Mouse (Mus musculus) ovary, adult 18-20 months (tissue): ENCODE data around the gene Kbtbd12.

Experiments used
- DNase-seq: peaks from one replicate; pipeline ENCODE4 v3.0.0; 2022; ENCODE audit warnings: low spot score, mixed read lengths

Gene Kbtbd12

DNA sequence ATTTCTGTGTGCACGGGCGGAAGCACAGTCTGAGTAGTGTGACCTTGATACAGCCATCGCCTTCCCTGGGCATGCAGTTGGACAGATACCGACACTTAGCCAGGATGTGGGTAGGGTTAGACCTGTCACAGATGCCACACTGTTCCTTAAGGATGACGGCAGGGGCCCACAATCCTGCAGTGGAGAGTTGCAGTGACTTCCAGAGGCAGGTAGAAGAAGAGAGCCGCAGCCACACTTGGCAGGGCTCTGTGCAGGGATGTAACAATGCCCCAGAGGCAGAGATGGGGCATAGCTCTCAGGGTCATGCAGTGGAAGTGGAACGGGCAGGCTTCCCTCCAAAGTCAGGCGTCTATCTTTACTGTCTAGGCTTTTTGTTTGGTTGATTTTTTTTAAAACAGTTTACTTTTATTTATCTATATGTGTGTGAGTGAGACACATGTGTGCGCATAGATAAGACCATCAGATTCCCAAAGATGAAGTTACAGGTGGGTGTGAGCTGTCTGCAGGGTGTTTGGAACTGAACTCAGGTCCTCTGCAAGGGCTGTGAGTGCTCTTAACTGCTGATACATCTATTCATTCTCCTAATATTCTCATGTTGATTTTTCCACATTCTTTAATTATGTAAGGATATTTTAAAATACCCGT lies 89.2 kb downstream of the Kbtbd12 start:
- no peak for DNase-seq

DNA sequence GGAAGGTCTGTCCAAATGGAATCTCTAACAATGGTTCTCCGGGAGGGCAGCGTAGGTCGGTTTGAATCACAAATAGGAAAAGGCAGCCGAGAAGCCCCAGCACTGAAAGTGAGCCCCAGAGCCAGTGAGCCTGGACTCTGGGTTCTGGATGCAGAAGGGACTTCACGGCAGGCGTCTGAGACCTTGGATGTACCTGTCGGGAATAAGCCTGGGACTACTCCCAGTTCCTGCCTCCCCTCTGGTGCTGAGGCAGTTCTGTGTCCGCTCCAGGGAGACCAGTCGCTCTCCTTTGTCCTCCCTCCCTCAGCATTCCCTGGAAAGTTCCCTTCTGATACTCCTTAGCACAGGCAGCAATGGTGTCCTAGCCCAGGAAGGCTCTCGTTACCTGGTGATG lies 92.4 kb downstream of the Kbtbd12 start:
- DNase-seq, result no peak

DNA sequence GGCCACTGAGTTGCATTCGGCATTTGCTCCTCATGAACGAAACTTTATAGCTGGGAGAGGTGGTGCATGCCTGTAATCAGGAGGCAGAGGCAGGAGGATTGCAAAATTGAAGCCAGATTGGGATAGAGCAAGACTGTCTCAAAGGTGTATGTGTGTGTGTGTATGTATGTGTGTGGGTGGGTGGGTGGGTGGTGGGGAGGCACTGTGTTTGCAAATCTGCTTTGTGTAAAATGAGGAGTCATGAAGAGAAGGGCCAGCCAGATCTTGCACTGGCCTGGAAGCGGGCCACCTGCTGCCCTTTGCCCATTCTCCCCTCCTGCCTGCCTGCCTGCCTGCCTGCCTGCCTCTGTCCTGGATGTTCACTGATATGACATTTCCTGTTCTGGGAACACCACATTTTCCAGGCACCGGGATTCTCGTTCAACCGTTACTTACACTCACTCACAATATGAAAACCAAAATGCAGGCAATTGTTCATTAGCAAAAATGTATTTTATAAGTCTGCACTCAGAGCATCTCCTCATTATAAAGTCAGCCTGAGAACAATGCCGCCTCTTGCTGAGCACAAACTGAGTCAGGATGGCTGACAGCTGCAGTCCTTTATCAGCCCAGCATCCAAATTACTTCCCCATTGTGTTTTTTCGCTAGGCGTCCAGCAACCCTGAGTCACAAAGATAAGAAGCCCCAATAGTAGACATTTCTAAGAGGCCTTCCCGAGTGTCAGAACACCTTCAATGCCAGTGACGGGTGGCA lies 92.9 kb downstream of the Kbtbd12 start:
- DNase-seq, result no peak

DNA sequence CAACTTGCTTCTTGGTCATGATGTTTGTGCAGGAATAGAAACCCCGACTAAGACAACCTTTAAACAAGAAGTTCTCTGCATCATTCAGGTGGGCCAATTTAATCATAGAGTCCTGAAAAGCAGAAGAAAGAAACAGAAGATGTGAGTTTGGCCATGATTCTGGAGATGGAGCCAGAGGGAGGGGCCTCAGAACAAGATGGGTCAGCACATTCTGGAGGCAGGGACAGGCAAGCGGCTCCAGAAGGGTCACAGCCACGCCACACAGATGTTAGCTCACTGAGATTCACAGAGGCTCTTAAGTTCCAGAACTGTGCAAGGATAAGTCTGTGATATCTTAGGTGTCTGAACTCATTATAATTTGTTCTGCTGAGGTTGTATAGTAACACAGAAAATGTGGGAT lies 93.5 kb downstream of the Kbtbd12 start:
- no peak for DNase-seq

DNA sequence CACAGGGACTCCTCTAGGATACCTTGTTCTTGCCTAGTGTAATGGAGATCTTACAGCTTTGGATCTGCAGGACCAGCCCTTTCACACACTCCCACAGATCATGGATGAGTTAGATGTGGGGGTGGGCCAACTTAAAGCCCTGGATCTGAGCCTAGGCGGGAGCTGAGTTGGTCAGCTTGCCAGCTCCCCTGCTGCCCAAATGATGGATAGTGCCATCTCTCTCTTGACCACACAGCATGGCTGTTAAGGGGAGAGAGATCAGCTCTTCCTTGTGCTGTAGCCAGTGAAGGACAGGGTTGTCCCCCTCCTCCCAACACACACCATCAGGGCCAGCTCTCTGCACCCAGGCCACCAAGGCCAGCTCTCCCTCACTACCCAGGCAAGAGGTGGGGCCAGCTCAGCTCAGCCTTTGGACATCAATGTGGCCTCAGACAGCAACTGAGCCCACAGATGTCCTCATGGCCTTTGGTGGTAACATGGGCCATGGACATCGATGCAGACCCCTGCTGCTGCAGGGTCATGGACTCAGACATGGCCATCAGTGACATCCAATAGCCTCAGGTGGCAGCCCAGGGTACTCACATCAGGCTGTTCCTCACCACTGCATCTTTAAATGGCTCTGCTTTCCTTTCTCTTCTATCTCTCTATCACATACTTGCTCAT lies 97.5 kb downstream of the Kbtbd12 start:
- no peak for DNase-seq

DNA sequence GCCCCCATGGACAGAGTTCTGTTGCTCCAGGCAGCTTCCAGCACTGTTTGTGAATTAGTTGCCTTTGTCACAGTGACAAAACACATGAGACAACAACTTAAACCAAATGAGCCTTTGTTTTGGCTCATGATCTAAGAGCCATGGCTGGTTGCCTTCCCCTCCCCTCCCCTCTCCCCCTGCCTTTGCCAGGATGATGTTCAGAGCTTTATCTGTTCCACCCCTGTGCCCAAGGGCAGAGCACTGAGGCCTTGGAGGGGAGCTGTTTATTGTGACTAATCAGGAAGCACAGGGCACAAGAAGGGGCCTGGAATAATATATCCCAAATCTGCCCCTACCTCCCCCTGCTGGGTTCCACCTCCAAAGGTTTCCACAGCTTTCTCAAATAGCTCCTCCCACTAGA lies 107.4 kb downstream of the Kbtbd12 start:
- peak; percentile 78 for DNase-seq

DNA sequence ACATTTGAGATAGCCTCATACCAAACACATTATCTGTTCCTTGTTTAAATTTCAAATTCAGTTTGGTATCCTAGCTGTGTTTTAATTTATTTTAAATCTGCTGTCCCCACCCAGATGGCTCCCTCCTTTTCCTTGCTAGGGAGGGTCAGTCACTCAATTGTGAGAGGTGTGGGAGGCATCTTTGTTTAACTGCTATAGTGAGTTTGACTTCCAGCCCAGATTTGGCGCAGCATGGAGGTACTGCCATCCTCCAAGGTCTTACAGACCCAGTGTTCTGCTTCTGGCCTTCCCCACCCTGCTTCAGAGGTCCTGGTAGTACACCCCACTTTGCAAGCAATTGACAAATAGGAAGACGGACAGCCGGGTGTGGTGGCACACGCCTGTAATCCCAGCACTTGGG lies 113.7 kb downstream of the Kbtbd12 start:
- no peak for DNase-seq

DNA sequence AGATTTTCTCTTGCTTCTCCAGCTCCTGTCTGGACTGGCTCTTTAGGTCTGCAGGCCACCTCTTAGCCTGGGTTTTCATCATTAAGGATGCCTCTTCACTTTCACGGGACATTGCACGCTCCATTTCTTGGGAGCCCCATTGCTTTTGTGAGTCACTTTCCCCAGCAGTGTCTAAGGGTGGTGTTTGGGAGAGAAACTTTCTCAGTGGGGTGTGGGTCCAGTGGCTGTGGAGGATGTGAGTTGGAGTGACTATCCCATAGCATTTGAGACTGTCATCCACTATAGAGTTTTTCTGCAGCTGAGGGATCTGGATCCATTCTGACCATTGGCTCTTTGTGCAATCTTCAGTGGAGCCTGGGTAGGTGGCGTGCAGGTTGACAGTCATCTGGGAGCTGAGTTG lies 114.3 kb downstream of the Kbtbd12 start:
- no peak for DNase-seq

DNA sequence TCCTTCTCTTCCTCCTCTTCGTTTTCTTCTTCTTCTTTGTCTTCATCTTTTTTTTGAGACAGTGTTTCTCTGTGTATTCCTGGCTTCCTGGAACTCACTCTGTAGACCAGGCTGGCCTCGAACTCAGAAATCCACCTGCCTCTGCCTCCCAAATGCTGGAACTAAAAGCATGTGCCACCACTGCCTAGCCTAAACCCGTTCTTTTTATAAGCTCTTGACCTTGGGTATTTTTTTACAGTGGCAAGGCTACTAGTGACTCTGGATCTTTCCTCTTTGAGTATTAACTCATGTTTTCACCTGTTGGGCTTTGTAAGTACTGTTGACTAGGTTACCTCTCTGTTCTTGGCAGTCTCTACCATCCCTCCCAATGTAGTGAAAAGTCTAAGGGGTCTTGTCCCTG lies 114.7 kb downstream of the Kbtbd12 start:
- DNase-seq, result no peak

DNA sequence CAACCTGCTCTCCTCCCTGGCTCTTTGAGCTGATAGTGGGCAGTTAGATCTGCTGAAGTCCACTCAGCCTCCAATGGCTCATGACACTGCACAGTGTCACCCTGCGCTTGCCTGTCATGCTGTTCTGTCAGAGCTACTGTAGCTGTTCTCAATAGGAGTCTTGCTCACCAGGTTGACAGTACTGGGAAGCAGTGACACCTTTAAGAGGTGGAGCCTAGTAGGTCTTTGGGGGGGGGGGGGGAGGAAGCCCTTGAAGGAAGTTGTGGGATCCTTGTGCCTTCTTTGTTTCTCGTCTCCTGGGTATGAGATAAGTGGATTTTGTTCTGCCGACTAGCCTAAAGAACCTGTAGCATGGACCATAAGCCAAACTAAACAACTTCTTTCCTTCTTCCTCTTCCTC lies 115.1 kb downstream of the Kbtbd12 start:
- no peak for DNase-seq

DNA sequence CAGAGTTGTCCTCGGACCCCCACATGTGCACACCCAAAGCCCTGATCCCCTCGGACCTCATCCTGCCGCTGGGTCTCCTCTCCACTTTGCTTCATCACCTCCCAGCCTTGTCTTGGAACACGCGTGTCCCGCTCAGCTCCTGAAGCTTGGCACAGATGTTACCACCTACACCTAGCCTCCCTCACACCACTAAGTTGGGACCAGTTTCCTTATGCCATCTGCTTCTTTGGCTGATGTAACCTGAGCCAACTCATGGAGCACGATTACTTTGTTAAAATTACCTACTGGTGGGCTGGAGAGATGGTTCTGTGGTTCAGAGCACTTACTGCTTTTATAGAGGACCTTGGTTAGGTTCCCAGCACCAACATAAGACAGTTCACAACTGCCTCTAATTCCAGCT lies 115.9 kb downstream of the Kbtbd12 start:
- no peak for DNase-seq

DNA sequence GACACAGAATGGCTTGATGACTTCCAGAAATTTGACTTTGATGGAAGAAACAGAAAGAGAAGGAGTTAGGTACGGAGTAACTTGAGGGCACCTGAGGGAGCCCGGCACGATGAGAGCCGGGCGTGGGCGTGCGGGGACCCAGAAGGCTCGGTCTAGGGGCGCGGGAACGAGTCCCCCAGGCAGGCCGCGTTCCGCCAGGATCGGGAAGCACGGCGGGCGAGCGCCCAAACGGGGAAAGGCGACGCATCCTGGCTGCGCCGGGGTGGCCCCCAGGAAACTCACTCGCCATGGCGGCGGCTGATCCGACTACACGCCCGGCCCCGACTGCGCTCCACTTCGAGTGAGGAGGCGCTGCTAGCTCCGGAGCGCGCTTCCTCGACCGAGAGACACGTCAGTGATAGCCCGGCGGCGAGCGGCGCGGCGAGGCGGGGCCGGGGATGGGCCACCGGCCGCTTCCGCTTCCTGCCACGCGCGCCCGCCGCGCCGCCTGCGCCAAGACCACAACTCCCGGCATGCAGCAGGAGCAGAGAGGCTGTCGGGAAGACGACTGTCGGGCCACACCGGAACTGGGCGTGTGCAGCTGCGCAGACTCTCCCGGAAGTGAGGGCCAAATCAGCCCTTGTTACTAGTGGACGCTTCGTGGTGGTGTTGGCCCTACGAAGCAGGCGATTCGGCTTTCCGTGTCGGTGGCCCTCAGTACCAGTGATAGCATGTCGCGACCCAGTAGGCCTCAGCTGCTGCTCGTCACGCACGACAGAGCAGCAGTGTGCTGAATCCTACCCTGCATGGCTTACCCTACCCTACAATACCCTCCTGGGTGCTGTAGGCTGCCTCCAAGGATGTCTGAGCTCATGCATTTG lies 119.1 kb downstream of the Kbtbd12 start, which contains the start of gene Sec61a1:
Gene Sec61a1 (minus strand): TSS at position 502 of the 860 bp plus-strand sequence.
- DNase-seq, result peak; percentile 94

DNA sequence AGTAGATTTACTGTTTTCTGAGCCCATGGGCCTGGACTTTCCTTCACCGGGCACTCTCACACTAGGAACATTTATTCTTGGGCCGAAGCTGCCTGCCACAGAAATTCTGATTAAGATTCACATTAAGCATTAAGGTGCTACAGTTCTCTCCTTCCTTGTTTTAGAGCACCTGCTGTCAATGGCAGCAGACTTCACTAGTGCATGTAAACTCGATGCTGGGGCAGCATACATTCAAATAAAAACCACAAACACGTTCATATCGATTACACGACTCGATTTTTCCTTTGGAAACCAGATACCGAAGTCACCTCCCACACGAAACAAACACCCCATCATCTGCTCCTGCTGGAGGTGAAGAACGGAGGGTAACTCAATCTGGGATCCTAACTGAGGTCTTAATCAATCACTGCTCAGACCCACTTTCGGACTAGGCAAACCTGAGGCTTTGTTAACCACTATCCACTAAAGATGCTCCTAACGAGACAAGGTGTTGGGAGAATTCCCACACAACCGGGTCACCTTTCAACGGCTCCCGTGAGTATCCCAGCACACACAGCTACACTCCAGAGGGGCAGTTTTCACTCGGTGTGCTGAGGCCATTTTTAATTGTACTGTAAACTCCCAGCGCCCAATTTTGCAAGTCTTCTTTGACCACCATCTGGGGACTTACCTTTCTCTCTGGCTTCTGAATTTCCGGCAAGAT lies 119.9 kb downstream of the Kbtbd12 start:
- no peak for DNase-seq

DNA sequence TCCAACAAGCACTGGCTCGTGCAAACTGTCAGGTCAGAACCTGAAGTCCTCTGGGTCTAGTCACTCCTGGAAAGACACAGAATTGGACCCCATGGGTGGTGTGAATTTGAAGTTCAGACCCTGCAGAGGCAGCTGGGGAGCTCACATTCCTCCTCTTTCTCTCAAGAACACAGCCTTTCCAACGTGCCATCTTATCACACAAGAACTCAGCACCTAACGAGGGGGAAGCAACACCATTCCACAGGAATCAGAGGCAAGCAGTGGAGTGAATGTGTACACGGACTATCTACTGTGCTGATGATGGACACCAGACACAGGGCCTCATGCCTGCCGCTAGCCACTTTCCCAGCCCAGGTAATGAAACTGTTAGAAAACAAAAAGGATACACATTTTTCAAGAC lies 121.1 kb downstream of the Kbtbd12 start:
- DNase-seq, result no peak

DNA sequence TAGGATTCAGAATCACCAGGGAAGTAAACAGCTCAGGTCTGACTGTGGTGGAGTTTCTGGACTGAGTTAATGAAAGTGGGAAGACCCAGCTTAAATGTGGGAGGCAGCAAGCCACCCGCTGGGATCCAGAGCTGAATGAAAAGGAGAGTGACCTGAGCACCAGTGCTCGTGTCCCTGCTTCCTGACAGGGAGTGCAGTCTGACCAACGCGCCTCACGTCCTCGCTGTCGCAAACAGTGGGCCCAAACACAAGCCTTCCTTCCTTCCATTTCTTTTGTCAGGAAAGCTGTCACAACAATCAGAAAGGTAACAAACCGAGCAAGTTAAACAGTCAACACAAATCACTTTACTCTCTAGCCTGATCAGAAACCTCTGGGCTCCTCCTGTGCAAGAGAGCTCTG lies 121.8 kb downstream of the Kbtbd12 start:
- DNase-seq, result no peak

DNA sequence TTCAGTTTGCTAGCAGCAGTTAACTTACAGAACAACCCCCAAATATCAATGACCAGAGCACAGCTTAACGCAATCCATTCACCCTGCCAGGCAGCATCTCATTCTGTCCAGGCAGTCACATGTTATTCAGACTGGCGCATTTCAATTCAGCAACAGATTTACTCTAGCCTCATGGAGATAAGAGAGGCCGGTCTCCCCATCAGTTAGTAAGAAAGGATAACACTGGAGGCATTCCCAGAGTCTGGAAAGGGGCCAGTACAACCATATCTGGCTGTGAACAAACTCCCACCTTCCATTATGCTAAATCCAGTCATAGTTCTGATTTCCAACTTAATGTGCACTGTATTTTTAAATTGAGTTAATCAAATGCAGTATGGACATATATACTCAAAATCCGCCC lies 123.2 kb downstream of the Kbtbd12 start:
- no peak for DNase-seq

DNA sequence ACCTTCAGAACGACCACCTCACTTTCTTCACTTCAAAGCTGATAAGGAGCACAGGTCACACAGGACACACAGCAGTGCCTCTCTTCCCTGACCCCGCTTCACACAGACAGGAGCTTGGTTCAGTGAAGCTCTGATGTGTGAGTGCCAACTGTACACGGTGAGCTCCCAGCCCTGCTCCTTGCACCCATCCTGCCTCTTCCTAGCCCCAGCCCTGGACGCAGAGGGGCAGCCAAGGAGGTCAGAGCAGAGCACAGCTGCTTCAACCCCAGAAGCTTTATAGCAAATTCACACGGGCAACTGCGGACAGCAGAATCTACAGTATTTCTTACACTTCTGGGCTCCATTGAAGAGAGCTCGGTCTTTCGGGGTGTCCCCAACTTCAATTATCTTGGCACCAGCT lies 123.8 kb downstream of the Kbtbd12 start:
- DNase-seq, result no peak

DNA sequence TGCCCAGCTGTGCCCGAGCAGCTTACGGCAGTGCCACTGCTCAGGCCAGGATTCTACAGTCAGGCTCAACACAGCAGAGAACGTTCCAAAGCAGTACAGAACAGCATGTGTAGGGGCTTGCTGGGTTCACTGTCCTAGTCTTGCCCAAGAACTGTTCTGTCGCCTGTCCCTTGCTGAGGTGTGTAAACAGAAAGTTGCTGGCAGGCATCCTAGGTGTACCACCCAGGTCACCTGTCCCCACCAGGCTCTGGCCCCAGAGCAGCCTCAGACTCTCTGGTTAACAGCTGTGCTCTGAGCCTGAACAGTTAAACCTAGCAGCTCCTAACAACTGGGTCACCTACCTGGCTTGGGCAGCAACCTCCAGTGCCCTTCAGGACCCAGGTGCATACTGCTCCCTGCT lies 134.7 kb downstream of the Kbtbd12 start:
- DNase-seq, result no peak

DNA sequence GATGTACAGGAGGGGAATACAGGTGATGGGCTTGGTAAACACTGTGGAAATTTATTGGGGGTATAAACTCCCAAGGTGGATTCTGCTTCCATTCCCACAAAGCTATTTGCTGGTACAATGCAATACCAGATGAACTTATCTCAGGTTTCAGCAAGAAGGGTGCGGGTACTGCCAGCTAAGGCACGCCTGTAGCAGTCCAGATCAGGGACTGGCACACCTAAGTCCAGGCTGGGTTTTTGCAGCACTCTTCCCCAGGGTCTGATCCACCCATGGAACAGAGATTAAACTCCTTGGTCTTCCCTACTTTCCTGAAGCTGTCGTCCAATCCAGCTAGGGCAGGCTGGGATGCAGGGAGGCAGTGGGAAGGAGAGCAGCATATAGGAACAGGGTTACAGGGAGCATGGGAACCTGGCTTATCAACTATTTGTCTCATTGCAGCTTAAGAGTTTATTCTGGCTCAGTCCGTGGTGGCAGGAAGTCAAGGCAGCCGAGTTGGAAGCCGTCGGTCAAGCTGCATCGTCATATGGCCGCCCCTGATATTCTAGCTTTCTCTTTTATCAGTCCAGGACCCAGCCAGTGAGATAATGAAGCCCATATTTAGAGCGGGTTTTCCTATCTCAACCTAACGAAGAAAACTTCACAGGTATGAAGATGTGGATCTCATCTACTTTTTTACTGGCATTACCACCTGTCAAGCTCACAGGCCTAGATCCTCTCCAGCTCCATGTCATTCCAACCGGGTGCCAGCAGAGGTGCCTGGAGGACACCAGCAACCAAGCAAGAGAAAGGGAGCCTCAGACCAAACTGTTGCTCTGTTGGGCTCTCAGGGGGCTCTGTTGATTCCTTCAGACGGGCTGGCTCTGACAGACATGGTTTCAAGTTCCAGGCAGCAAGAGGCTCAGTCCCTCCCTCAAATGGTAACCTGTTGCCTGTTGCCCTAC lies 135.4 kb downstream of the Kbtbd12 start:
- no peak for DNase-seq

DNA sequence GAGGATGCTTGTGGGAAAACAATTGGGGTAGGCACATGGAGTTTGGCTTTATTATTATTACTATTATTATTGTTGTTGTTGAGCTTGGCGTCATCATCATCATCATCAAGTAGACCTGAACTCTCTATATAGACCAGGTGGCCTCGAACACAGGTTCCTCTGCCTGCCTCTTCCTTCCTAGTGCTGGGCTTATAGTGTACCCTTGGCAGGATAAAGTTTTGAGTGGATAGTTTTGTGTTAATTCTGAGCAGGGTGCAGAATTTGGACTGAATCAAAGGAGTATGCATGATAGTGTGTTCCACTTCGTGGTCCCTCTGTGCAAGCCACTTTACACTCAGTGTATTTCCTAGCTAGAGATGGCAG lies 137.4 kb downstream of the Kbtbd12 start:
- no peak for DNase-seq
